Mouse (Mus musculus) liver, postnatal 0 days (tissue): ENCODE measurements at regions not wholly inside any gene's neighbourhood (a gene's known extent, or its start where the extent isn't known, plus 50 kb on each side); places are given as distances from the start of the nearest gene placed in this dataset.
A peak's percentile ranks its signal among the peaks of the same experiment; 100 is the strongest.

Source experiments
- CTCF ChIP-seq: sonication (generic); IDR thresholded peaks from 2 replicates; pipeline ENCODE4 v1.5.1; 2016; ENCODE audit warnings: antibody characterized with exemption, low read depth
- EP300 ChIP-seq: IDR thresholded peaks from 2 replicates; pipeline ENCODE4 v1.6.1; 2016; ENCODE audit warnings: antibody characterized with exemption, low read depth, mild to moderate bottlenecking

DNA sequence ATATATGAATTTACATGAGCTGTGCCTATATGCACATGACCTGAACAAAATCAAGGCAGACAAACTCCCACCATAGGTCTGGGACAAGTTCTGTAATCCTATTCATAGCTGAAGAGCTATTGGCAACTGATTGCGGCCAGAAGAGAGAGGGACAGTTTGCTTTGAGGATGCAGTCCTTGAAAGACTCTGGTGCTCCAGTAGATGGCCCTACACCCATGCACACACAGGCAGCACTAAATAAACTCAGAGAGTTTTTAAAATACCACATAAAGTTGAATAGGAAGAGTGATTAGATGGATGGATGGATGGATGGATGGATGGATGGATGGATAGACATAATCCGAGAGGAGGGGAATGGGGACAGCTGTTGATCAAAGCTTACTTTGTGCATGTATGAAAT lies 576.7 kb upstream of the A830018L16Rik start:
- TF ChIP-seq CTCF (peak; percentile 34), EP300 (no peak)
